Mouse (Mus musculus): ENCODE measurements around the gene Zfp536. TPM values are rescaled to one million over a fixed set of nuclear protein-coding genes. Genes with fewer than 3 reads are reported as not detected.

Zfp536 gene
- total RNA-seq, 2 experiments from 2014 or later = 29.8 to 33.2 TPM

DNA sequence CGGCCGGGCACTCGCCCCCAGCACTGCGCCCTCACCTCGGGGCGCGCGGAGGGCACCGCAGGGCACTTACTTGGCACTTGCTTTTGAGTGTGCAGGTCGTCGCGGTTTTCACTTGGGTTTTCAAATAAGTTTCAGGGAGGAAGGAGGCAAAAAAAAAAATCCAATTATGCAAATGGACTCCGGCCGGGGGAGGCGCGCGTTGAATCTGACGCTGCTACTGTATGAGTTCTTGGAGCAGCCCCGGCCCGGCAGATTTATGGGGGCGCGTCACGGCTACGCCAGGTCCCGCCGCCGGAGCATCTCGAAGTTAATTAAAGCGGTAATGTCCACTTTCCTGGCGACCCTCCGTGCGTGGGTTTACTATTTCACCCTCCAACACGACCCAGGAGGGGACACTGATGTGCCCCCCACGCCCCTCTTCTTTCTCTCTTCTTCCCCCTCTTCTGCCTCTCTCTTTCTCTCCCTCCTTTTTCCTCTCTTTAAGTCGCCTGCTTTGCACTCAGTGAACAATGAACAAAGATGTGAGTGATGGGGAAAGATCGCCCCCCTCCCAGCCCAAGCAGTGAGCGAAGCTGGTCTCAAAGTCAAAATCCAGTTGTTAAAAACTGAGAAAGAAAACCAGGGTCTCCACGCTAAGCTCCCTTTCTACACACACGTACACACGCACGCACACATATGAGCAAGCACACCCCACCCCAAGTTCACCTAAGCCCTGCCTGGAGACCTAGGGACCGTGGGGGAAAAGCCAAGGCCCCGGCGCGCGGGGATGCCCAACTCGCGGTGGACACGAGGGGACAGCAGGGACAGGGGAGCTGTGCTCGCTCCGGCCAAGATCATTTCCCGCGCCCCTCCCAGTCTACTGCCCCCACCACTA, 3.7 kb downstream of the Zfp536 start:
- DNase-seq (ENCODE audit: extremely low spot score in 1 of 2, low spot score in 2 of 2) = peak in 1 of 2 experiments; percentile 56
- intact Hi-C loops (cut with DNase I) = loop anchor here (5.0 to 10.0 kb wide), 5 partner anchors 142 to 397 kb away; no protein-coding TSS in a partner anchor

DNA sequence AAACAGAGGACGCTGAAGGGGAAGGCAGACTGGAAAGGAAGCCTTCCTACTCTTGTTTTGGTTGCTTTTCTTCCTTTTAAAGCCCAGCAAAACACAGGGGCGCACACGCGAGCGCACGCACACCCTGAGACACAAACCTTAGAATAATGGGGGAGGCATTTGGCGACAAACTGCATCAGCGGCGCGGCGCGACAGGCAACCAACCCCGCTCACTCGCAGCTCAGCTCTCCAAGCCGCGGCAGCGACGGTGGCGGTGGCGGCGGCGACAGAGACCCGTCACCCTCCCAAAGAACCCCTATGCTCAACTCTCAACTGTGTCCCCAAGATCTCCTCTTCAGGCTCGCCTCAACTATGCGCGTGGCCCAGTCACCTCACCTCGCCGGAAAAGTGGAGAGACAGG, 4.4 kb downstream of the Zfp536 start:
- peak in 1 of 2 experiments; percentile 40 for DNase-seq (ENCODE audit: extremely low spot score in 1 of 2, low spot score in 2 of 2)
- intact Hi-C loops (cut with DNase I) = loop anchor here (5.0 kb wide), 1 partner anchor 207 kb away; no protein-coding TSS in a partner anchor

DNA sequence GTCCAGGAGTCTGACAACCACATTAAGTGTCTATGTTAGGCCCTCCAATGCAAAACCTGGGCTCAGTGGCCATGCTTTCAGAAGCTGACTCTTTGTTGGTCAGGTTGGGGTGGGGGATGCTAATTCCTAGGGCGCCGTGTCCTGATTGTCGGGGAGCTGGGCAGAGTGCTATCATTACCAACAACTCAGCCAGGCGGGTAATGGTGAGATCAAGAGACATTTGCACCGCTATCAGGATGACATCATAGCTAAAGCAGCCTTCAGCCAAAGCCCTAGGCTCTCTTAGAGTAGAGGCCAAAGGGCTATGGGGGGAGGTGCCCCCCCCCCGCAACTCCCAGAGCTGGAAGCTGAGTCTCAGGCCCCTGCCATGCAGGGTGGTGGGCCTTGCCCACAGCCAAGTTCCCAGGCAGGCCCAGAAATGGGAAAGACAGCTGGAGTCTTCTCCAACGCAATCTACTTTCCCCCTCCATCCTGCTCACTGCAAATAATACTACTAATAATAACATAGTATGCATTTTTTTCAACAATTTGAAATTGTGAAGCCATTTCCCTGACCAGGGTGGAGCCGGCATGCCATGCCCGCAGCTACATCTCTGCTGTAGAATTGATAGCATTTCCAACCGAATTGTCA, 5.0 kb downstream of the Zfp536 start:
- intact Hi-C loops (cut with DNase I) = loop anchor here (5.0 kb wide), 1 partner anchor 206 kb away; no protein-coding TSS in a partner anchor
- no peak for DNase-seq (ENCODE audit: extremely low spot score in 1 of 2, low spot score in 2 of 2)

DNA sequence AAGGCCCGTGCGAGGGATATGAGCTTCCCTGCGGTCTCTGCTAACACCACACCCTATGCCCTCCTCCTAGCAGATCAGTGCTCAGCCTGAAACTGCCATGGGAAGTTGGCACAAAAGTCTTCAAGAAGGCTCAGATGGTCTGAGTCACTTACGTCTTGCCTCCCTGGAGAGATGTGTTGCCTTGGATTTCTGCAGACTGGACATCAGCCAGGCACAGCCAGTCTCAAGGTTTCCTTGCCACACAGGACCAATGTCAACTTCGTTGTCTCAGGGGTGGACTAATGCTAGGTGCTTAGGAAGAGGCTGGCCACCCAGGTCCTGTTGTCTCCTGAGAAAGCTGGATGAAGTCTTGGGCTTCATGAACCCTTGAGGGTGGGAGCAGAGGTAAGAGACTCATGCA, 14.6 kb downstream of the Zfp536 start:
- intact Hi-C loops (cut with DNase I) = no loop called here
- DNase-seq (ENCODE audit: extremely low spot score in 1 of 2, low spot score in 2 of 2) = no peak

DNA sequence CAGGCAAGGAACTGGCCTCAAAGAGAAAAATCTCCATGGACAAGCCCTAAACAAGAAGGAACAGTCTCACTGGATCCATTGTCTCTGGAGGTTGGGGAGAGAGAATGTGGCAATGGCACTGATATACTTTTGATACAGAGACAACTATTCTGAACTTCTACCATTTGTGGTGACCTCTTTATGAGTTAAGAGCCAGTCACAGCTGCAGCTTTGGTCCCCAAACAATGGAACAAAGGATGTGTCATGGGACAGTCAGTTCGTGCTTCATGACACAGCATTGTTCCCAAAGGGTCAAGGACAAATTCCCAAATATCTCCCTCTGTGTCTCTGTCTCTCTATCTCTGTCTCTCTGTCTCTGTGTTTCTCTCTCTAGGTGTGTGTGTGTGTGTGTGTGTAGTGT, 20.4 kb downstream of the Zfp536 start:
- intact Hi-C loops (cut with DNase I) = no loop called here
- no peak for DNase-seq (ENCODE audit: extremely low spot score in 1 of 2, low spot score in 2 of 2)

DNA sequence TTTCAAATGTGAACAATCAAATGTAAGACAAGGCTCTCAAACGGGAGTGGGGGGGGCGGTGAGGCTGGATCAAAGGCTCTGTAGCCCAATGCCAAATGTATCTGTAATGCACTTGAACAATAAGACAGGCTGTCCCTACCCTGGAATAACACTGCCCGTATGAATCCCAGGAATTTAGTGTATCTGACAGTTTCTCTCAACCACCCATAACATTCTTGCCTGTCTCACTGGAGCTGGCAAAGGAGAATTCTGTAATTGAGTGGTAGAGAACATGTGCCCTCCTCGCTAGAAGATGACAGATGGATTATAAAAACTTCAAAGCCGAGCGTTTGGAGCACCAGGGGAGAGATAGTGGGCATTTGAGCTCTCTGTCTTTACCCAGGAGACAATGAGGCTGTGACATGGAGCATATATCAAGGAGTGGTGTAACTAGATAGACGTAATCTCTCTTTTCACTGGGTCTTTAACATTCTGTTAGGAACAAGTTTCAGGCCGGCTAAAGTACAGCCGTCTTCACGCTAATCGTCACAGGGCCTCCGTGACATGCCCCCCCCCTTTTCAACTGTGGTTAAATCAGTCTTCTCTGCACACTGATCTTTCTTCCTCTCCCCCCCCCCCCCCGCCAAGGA, 27.2 kb downstream of the Zfp536 start:
- intact Hi-C loops (cut with DNase I) = no loop called here
- DNase-seq (ENCODE audit: extremely low spot score in 1 of 2, low spot score in 2 of 2) = no peak

DNA sequence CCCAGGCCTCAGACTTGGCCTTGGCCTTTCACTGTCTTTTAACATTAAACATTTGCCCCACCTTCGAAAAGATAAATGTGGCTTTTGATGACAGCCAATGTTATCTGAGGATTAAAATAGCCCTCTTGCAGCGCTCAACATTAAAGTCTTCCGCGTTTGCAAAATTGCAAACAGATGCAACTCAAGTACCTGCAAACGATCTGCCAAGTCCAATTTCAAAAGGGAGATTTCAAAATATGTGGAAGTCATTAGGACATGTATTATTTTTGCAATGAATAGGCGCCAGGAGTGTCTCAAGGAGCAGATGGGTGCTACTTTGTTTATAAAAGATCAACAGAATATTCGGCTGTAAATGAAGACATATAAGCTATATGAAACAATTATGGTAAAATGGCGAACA, 30.1 kb downstream of the Zfp536 start:
- DNase-seq (ENCODE audit: extremely low spot score in 1 of 2, low spot score in 2 of 2) = no peak
- intact Hi-C loops (cut with DNase I) = no loop called here

DNA sequence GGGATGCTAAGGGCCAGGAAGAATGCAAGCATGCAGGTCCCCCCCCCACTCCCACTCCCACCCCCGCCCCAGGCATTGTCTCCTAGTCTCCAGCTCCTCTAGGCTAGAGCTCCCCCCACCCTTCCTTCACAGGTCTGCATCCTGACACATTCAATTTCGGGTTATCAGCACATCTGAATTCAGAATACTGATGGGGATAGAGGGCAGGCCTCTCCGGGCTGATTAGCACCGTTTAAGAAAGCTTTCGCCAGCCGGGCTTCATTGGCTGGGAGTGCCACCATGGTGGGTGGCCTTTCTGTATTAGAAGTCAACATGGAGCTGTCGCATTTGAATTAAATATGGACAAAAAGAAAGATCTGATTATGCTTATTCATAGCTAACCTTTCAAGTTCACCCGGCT, 36.2 kb downstream of the Zfp536 start:
- no peak for DNase-seq (ENCODE audit: extremely low spot score in 1 of 2, low spot score in 2 of 2)
- intact Hi-C loops (cut with DNase I) = no loop called here

DNA sequence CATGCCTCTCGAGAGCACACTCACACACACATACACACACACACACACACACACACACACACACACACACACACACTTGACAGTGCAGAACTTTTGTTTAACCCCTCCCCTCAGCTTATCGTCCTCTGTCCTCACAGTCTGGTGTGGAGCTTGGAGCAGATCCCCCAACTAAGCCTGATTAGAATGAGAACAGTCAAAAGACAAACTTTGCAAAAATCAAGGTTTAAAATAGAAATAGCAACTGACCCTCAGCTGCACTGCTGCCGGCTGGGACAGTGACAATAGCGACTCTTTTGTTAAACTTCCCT, 37.1 kb downstream of the Zfp536 start:
- DNase-seq (ENCODE audit: extremely low spot score in 1 of 2, low spot score in 2 of 2) = no peak
- intact Hi-C loops (cut with DNase I) = no loop called here

DNA sequence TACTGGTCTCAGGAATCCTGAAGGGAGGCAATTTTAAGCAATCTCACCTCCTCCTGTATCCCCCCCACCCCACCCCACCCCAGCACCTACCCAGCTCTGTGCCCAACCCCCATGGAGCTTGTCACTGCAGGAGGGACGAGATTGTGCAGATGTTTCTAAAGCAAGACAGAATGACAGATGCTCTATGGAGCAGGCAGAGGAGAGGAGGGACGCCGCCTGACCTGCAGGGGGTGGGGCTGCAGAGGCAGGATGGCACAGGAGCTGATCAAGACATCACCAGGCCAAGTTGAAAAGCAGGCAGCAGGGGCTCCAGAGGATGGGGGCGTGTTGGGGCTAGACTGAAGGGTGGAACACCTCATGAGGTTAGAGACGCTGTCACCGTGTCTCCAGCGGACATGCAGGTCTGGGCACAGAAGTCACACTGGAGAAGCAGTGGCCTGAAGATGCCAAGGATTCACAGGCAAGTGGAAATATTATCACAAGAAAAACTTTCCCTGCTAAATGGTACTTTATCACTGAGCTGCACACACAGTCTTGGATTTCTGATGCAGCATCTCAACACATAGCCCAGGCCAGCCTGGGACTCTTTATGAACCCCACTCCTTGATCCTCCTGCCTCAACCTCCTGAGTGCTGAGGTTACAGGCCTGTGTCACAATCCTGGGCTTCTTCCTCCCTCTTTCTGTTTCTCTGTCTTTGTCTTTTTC, 37.6 kb downstream of the Zfp536 start:
- intact Hi-C loops (cut with DNase I) = no loop called here

DNA sequence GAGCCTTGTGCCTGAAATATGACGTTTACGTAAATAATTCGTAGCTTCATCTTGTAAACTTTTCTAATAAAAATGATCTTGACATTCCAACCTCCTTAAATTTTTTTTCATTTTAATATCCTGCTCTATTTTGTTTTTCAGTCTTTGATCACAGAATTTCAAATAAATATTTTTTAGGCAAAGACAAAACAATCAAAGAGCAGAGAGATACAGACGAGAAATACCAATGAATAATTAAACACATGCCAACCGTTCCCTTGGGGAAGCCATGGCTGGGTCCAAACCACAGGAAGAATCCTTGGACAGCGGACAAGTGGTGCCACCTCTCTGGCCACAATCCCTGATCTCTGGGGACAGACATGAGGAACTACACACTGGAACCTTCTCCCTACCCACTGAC, 38.3 kb downstream of the Zfp536 start:
- intact Hi-C loops (cut with DNase I) = no loop called here
- no peak for DNase-seq (ENCODE audit: extremely low spot score in 1 of 2, low spot score in 2 of 2)

More for the DNA sequence above, 37.6 kb downstream of the Zfp536 start:
- no peak for DNase-seq (ENCODE audit: extremely low spot score in 1 of 2, low spot score in 2 of 2)

DNA sequence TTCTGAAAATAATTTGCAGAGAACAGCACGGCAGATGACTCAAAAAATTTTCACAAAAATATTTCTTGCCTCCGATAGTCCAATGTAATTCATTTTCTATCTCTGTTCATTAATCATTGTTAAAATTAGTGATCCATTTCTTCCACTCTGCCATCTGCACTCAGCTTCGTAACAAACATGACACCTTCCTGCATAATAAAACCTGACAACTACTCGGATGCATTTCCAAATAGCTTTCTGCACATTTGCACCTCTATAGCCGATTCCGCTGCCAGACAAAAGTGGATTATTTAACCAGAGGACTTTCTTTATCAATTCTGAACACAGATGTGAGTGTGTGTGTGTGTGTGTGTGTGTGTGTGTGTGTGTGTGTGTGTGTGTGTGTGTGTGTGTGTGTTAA, 38.9 kb downstream of the Zfp536 start:
- intact Hi-C loops (cut with DNase I) = no loop called here
- DNase-seq (ENCODE audit: extremely low spot score in 1 of 2, low spot score in 2 of 2) = no peak

DNA sequence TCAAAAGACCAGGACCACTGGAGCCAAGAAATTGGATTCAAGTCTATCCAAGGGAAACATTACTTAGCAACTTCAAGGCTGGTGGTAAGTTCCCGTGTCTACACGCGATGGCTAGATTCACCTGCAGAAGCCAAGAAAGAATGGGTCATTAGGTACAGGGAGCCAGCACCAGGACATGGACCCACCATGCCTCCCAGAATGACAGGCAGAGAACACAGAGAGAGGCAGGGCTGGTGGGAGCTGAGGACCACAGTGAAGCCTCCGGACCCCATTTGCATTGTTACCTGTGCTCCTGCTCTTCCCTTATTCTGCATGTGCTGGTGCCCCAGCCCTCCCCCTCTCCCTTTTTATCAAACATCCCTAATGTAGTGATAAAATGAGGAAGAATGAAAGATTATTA, 39.4 kb downstream of the Zfp536 start:
- DNase-seq (ENCODE audit: extremely low spot score in 1 of 2, low spot score in 2 of 2) = no peak
- intact Hi-C loops (cut with DNase I) = no loop called here

DNA sequence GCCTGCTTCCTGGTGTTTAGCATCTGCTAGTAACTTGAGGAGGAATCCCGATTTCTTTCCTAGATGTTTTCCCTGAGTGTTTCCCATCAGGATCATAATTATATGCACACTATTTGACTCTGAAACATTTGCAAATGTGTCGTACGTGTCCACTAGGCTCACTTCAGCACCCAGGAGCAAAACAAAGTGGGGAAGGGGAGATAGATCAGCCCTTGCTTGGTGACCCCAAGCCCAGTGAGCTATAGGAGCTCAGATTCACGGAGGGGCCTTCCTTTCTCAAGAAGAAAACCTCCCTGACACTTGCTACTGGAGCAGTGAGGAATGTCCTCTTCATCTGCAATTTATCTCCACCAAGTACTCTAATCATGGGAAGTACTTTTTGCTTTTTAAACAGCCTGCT, 40.7 kb downstream of the Zfp536 start:
- intact Hi-C loops (cut with DNase I) = no loop called here
- DNase-seq (ENCODE audit: extremely low spot score in 1 of 2, low spot score in 2 of 2) = no peak

DNA sequence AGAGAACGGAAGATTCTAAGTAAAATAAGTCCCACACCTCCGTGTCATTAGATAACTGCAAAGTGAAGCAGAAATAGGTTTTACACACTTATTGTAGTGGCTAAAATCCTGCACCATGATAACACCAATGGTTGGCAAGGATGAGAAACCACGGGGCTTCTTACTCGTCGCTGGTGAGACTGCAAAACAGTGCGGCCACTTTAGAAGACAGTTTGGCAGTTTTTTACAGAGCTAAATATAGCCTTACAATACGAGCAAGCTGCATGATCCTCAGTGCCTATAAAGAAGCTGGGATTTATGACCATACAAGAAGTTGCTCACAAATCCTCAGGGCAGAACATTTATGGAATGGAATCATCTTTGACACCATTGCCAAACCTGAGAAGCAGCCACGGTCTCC, 45.7 kb downstream of the Zfp536 start:
- intact Hi-C loops (cut with DNase I) = no loop called here
- no peak for DNase-seq (ENCODE audit: extremely low spot score in 1 of 2, low spot score in 2 of 2)

DNA sequence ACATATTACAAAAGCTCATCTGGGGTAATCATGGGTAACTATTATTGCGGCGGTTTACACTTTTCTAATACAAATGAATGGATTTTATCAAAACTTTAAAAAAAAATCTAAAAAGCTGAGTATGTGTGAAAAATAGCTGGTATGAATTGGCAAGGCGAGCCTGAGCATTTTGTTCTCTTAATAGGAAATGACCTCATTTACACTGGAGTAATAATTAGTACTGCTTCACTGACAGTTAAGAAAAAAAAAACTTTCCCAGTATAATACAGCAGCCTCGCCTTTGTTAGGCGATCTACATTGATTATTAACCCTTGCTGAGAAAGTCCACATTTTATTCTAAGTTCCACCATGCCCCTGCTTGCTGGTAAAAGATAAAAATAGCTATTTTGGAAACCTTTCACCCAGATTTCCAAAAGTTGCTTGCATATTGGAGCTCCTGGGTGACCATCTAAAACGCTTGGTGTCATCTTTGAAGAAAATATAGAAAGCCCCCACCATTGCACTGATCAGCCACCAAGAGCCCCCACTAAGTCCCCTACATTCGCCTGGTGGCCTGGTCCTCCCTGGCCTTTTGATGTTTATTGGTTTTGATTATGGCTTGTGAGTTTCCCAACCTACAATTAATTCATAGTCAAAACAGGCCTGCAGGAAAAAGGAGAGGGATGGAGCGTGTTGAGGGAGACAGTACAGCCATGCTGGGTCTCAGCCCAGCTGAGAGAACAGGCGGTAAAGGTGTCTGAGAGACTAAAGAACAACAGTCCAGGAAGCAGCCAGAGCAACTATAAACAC, 49.2 kb downstream of the Zfp536 start:
- DNase-seq (ENCODE audit: extremely low spot score in 1 of 2, low spot score in 2 of 2) = no peak
- intact Hi-C loops (cut with DNase I) = no loop called here

DNA sequence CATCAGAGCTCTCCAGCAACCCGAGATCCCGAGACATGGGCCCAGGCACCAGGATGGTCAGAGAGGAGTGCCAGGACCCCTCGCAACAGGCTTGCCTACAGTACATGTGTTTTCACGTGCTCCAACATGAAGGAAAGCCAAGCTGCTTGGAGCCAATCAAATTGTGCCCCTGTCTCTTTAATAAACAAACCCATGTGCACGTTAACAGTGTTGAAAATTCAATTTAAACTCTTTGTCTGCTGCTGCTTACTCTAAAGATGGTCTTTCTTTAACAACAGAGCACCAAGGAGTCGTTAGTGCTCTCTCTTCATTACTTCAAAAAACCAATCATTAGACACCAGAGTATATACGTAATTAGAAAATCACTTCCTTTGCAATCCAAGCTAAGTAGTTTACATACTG, 50.2 kb downstream of the Zfp536 start:
- intact Hi-C loops (cut with DNase I) = no loop called here

DNA sequence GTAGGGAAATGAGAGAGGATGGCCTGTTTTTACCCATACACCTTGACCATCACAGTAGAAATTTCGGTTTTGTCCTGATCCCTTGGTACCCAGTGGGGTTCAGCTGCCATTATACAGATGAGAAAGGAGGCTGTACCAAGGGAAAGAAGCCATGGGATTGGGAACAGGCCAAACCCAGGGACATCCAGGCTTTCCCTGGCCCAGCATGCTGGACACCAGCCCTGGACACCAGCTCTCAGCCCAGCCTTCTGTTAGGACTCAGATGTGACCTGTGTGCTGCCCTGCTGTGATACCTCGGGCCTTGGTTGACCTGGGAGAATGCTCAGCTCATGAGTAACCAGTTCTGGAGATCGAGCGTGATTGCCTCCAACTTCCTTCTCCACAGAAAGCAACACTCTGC, 51.8 kb downstream of the Zfp536 start:
- intact Hi-C loops (cut with DNase I) = no loop called here
- DNase-seq (ENCODE audit: extremely low spot score in 1 of 2, low spot score in 2 of 2) = no peak

More for the DNA sequence above, 50.2 kb downstream of the Zfp536 start:
- no peak for DNase-seq (ENCODE audit: extremely low spot score in 1 of 2, low spot score in 2 of 2)

Data from left cerebral cortex, postnatal 10 days (tissue).